Mouse (Mus musculus) liver, embryonic 14.5 days (tissue): ENCODE data around the gene Hbb-bh2.

Experiments
- CTCF ChIP-seq: IDR thresholded peaks from 2 replicates; pipeline ENCODE4 v1.5.1; 2016; ENCODE audit warnings: antibody characterized with exemption, low read depth, control low read depth
- EP300 ChIP-seq: IDR thresholded peaks from 2 replicates; pipeline ENCODE4 v1.6.1; 2016; ENCODE audit warnings: antibody characterized with exemption, low read depth

- TF ChIP-seq CTCF (peak; percentile 78), EP300 (peak; percentile 99)
These were observed 20.5 kb upstream of the Hbb-bh2 start for GRCm38 (mm10) chr7:103860855-103861254.
